Mouse (Mus musculus) forebrain, embryonic 14.5 days (tissue): Measurements from ENCODE around the gene Pxmp2. TPM values are rescaled to one million over a fixed set of nuclear protein-coding genes. Genes with fewer than 3 reads are reported as not detected.

Experiments
- ATAC-seq: fragments of 200-750 bp; cut with Nextera tagmentation; 2 replicates; pipeline ENCODE4 v1.8.0; 2017; ENCODE audit warnings: mild to moderate bottlenecking, moderate library complexity
- DNase-seq: peaks from one replicate; pipeline ENCODE4 v3.0.0-alpha.2; 2015; ENCODE audit warnings: low spot score
- H3K27ac ChIP-seq: fragments of 300-500 bp; sonication (generic); 2 replicates; pipeline ENCODE4 v1.5.1; 2014; ENCODE audit warnings: low read depth, mild to moderate bottlenecking, control low read depth, low read length, moderate library complexity
- H3K27me3 ChIP-seq: fragments of 300-500 bp; sonication (generic); replicated peaks from 2 replicates; pipeline ENCODE4 v1.6.1; 2014; ENCODE audit warnings: low read length, control low read depth, mixed read lengths; ENCODE audit not compliant: control insufficient read depth, insufficient read depth
- H3K36me3 ChIP-seq: fragments of 300-500 bp; sonication (generic); 2 replicates; pipeline ENCODE4 v1.6.1; 2014; ENCODE audit warnings: low read length, control low read depth; ENCODE audit not compliant: control insufficient read depth, insufficient read depth
- H3K4me1 ChIP-seq: fragments of 300-500 bp; sonication (generic); 2 replicates; pipeline ENCODE4 v1.6.1; 2014; ENCODE audit warnings: antibody characterized with exemption, low read length, control low read depth; ENCODE audit not compliant: control insufficient read depth, insufficient read depth
- H3K4me2 ChIP-seq: fragments of 300-500 bp; sonication (generic); 2 replicates; pipeline ENCODE4 v1.6.1; 2014; ENCODE audit warnings: mild to moderate bottlenecking, control low read depth, low read length
- H3K4me3 ChIP-seq: fragments of 300-500 bp; sonication (generic); 2 replicates; pipeline ENCODE4 v1.5.1; 2014; ENCODE audit warnings: low read depth, low read length, control low read depth
- H3K9ac ChIP-seq: fragments of 300-500 bp; sonication (generic); 2 replicates; pipeline ENCODE4 v1.6.1; 2014; ENCODE audit warnings: mild to moderate bottlenecking, low read length, control low read depth, moderate library complexity
- H3K9me3 ChIP-seq: fragments of 300-500 bp; sonication (generic); replicated peaks from 2 replicates; pipeline ENCODE4 v1.6.1; 2016; ENCODE audit warnings: low read length, control low read depth, mixed read lengths; ENCODE audit not compliant: control insufficient read depth
- WGBS: fragments of 180-500 bp; shearing (Covaris S2); extraction: QIAGEN DNeasy Blood & Tissue Kit; methylation state at CpG from one replicate; pipeline ENCODE4 v1.1.7; 2014; 5-methylcytosine and 5-hydroxymethylcytosine counted together
- polyA plus RNA-seq: library from polyadenylated mRNA; unstranded; fragments of >200 nt; fragmentation: Nextera tagmentation; extraction: Ambion mirVana; gene quantifications from 2 replicates; pipeline ENCODE4 v1.2.1, GENCODE M21; 2014

Pxmp2 gene
- polyA plus RNA-seq, 1 experiment from 2014 or later = 8.3 TPM

- peak overlapping the region; percentile 72 for H3K9ac ChIP-seq
- H3K4me3 ChIP-seq = peak overlapping the region; percentile 68
- peak overlapping the region; percentile 80 for H3K4me2 ChIP-seq
- H3K27ac ChIP-seq = no peak overlapping the region
- 0 out of 2 replicates have a peak, but pooled peaks cover 11% of the 10 kb centered on the region for H3K27me3 ChIP-seq
- WGBS = 8% methylated on average over 15 of the region's 15 CpGs
- no peak for ATAC-seq
- no peak for DNase-seq
- H3K36me3 ChIP-seq = peaks cover 8% of the 10 kb centered on the region
- peaks cover 3% of the 10 kb centered on the region; the same call in 1 of the 2 replicates for H3K4me1 ChIP-seq
- no peaks in the 10 kb centered on the region for H3K9me3 ChIP-seq
Observed at GRCm38 (mm10) chr5:110285156-110285555, 830 bp downstream of the Pxmp2 start.

- H3K4me2 ChIP-seq = no peak overlapping the region
- 0 out of 2 replicates have a peak, but pooled peaks cover 11% of the 10 kb centered on the region for H3K27me3 ChIP-seq
- no peak overlapping the region for H3K9ac ChIP-seq
- WGBS = 9% methylated on average over 4 of the region's 4 CpGs
- no peak overlapping the region for H3K27ac ChIP-seq
- H3K4me1 ChIP-seq = peaks cover 3% of the 10 kb centered on the region; the same call in 1 of the 2 replicates
- ATAC-seq (no peak), DNase-seq (peak; percentile 59)
- H3K9me3 ChIP-seq = no peaks in the 10 kb centered on the region
- H3K4me3 ChIP-seq = no peak overlapping the region
- H3K36me3 ChIP-seq = peaks cover 3% of the 10 kb centered on the region; the same call in 1 of the 2 replicates
Observed at GRCm38 (mm10) chr5:110284536-110284935, 1.4 kb downstream of the Pxmp2 start.

GRCm38 (mm10) chr5:110281984-110282383, 4.0 kb downstream of the Pxmp2 start:
- Histone ChIP-seq H3K27ac (no peak overlapping the region), H3K4me3 (no peak overlapping the region), H3K4me2 (no peak overlapping the region), H3K9ac (no peak overlapping the region), H3K9me3 (no peaks in the 10 kb centered on the region), H3K36me3 (no peaks in the 10 kb centered on the region), H3K4me1 (peaks cover 3% of the 10 kb centered on the region; the same call in 1 of the 2 replicates), H3K27me3 (0 out of 2 replicates have a peak, but pooled peaks cover 11% of the 10 kb centered on the region)
- ATAC-seq = no peak
- WGBS = 86% methylated on average over 2 of the region's 2 CpGs
- no peak for DNase-seq

- no peaks in the 10 kb centered on the region for H3K9me3 ChIP-seq
- DNase-seq (no peak), ATAC-seq (no peak)
- no peak overlapping the region for H3K27ac ChIP-seq
- H3K4me2 ChIP-seq = no peak overlapping the region
- no peaks in the 10 kb centered on the region for H3K27me3 ChIP-seq
- no peaks in the 10 kb centered on the region for H3K4me1 ChIP-seq
- H3K4me3 ChIP-seq = no peak overlapping the region
- 89% methylated on average over 1 of the region's 1 CpGs for WGBS
- no peak overlapping the region for H3K9ac ChIP-seq
- H3K36me3 ChIP-seq = no peaks in the 10 kb centered on the region
Observed at GRCm38 (mm10) chr5:110276910-110277309, 9.1 kb downstream of the Pxmp2 start.

GRCm38 (mm10) chr5:110276391-110276790, 9.6 kb downstream of the Pxmp2 start:
- H3K9ac ChIP-seq = no peak overlapping the region
- H3K27ac ChIP-seq = no peak overlapping the region
- H3K9me3 ChIP-seq = no peaks in the 10 kb centered on the region
- ATAC-seq (no peak), DNase-seq (no peak)
- H3K4me1 ChIP-seq = no peaks in the 10 kb centered on the region
- H3K4me2 ChIP-seq = no peak overlapping the region
- H3K27me3 ChIP-seq = no peaks in the 10 kb centered on the region
- 75% methylated on average over 2 of the region's 2 CpGs for WGBS
- no peak overlapping the region for H3K4me3 ChIP-seq
- no peaks in the 10 kb centered on the region for H3K36me3 ChIP-seq

- Histone ChIP-seq H3K27me3 (no peaks in the 10 kb centered on the region), H3K9ac (no peak overlapping the region), H3K4me2 (no peak overlapping the region), H3K9me3 (no peaks in the 10 kb centered on the region), H3K4me3 (no peak overlapping the region), H3K4me1 (no peaks in the 10 kb centered on the region), H3K27ac (no peak overlapping the region), H3K36me3 (no peaks in the 10 kb centered on the region)
- no peak for DNase-seq
- no peak for ATAC-seq
- 63% methylated on average over 2 of the region's 2 CpGs for WGBS
Observed at GRCm38 (mm10) chr5:110274846-110275245, 11.1 kb downstream of the Pxmp2 start.

- WGBS = 77% methylated on average over 4 of the region's 4 CpGs
- Histone ChIP-seq H3K4me1 (peaks cover under 1% of the 10 kb centered on the region), H3K4me2 (no peak overlapping the region), H3K27ac (no peak overlapping the region), H3K36me3 (no peaks in the 10 kb centered on the region), H3K27me3 (no peaks in the 10 kb centered on the region), H3K4me3 (no peak overlapping the region), H3K9me3 (no peaks in the 10 kb centered on the region), H3K9ac (no peak overlapping the region)
- DNase-seq (no peak), ATAC-seq (no peak)
Observed at GRCm38 (mm10) chr5:110274147-110274546, 11.8 kb downstream of the Pxmp2 start.

- Histone ChIP-seq H3K9me3 (no peaks in the 10 kb centered on the region), H3K4me1 (peaks cover 9% of the 10 kb centered on the region), H3K9ac (no peak overlapping the region), H3K27me3 (no peaks in the 10 kb centered on the region), H3K27ac (no peak overlapping the region), H3K4me2 (no peak overlapping the region), H3K4me3 (no peak overlapping the region), H3K36me3 (peaks cover 18% of the 10 kb centered on the region)
- no peak for DNase-seq
- 93% methylated on average over 6 of the region's 6 CpGs for WGBS
- peak; percentile 27; the same call in 1 of the 2 replicates for ATAC-seq
Observed at GRCm38 (mm10) chr5:110270242-110270641, 15.7 kb downstream of the Pxmp2 start.

GRCm38 (mm10) chr5:110269141-110270101, 16.6 kb downstream of the Pxmp2 start, which contains the start of gene Pgam5:
TSS of gene Pgam5 (minus strand) at chr5:110269913.
- DNase-seq = peak; percentile 91
- peak within 1 kb of the TSS; percentile 92 for H3K9ac ChIP-seq

More at GRCm38 (mm10) chr5:110269141-110270101, 16.6 kb downstream of the Pxmp2 start, which contains the start of gene Pgam5:
- H3K27me3 ChIP-seq = no peaks in the 10 kb centered on the region
- ATAC-seq = peak; percentile 94
- peak within 1 kb of the TSS; percentile 33; the same call in 1 of the 2 replicates for H3K27ac ChIP-seq
- H3K36me3 ChIP-seq = peaks cover 26% of the 10 kb centered on the region
- WGBS = under 1% methylated on average over 65 of the region's 66 CpGs
- peaks cover 9% of the 10 kb centered on the region for H3K4me1 ChIP-seq
- peak within 1 kb of the TSS; percentile 95 for H3K4me3 ChIP-seq
- H3K9me3 ChIP-seq = no peaks in the 10 kb centered on the region
- peak within 1 kb of the TSS; percentile 96 for H3K4me2 ChIP-seq
